Mouse (Mus musculus): Measurements from ENCODE around the gene Nipal4.

Gene Nipal4

GRCm38 (mm10) chr11:46115011-46115410 lies 51.3 kb downstream of the Nipal4 start:
- no peak for DNase-seq

GRCm38 (mm10) chr11:46114221-46114620 lies 52.1 kb downstream of the Nipal4 start:
- no peak for DNase-seq

GRCm38 (mm10) chr11:46113211-46113610 lies 53.1 kb downstream of the Nipal4 start:
- DNase-seq, result no peak

- no peak for DNase-seq
Measured at GRCm38 (mm10) chr11:46110945-46111287, 55.4 kb downstream of the Nipal4 start.

- no peak for DNase-seq
Measured at GRCm38 (mm10) chr11:46110156-46110944, 56.0 kb downstream of the Nipal4 start.

GRCm38 (mm10) chr11:46109206-46109605 lies 57.1 kb downstream of the Nipal4 start:
- no peak for DNase-seq

- DNase-seq, result no peak
Measured at GRCm38 (mm10) chr11:46107046-46107445, 59.3 kb downstream of the Nipal4 start.

- DNase-seq, result no peak
Measured at GRCm38 (mm10) chr11:46102107-46102506, 64.2 kb downstream of the Nipal4 start.

Measured in kidney, postnatal 10 days (tissue).